Mouse (Mus musculus) lung, embryonic 15.5 days (tissue): ENCODE measurements around the gene Ccdc167. TPM values are rescaled to one million over a fixed set of nuclear protein-coding genes. Genes with fewer than 3 reads are reported as not detected.
A peak's percentile ranks its signal among the peaks of the same experiment; 100 is the strongest.

Experiments
- ATAC-seq: fragments of 200-750 bp; cut with Nextera tagmentation; 2 replicates; pipeline ENCODE4 v1.8.0; 2017; ENCODE audit warnings: moderate number of reproducible peaks, borderline replicate concordance; ENCODE audit not compliant: low FRiP score, low TSS enrichment; ENCODE audit errors: extremely low read depth
- H3K27ac ChIP-seq: fragments of 300-500 bp; sonication (generic); 2 replicates; pipeline ENCODE4 v1.5.1; 2015; ENCODE audit warnings: moderate library complexity, mild to moderate bottlenecking, inconsistent platforms
- H3K27me3 ChIP-seq: fragments of 300-500 bp; sonication (generic); 2 replicates; pipeline ENCODE4 v1.6.1; 2015; ENCODE audit warnings: inconsistent platforms
- H3K36me3 ChIP-seq: fragments of 300-500 bp; sonication (generic); 2 replicates; pipeline ENCODE4 v1.6.1; 2015; ENCODE audit warnings: inconsistent platforms
- H3K4me1 ChIP-seq: fragments of 300-500 bp; sonication (generic); 2 replicates; pipeline ENCODE4 v1.6.1; 2015; ENCODE audit warnings: inconsistent platforms
- H3K4me2 ChIP-seq: fragments of 300-500 bp; sonication (generic); 2 replicates; pipeline ENCODE4 v1.6.1; 2015; ENCODE audit warnings: inconsistent platforms, mild to moderate bottlenecking, moderate library complexity
- H3K4me3 ChIP-seq: fragments of 300-500 bp; sonication (generic); 2 replicates; pipeline ENCODE4 v1.5.1; 2015; ENCODE audit warnings: mild to moderate bottlenecking, inconsistent platforms
- H3K9ac ChIP-seq: fragments of 300-500 bp; sonication (generic); 2 replicates; pipeline ENCODE4 v1.6.1; 2015; ENCODE audit warnings: inconsistent platforms
- H3K9me3 ChIP-seq: fragments of 300-500 bp; sonication (generic); 2 replicates; pipeline ENCODE4 v1.6.1; 2016; ENCODE audit warnings: inconsistent platforms
- WGBS: fragments of 180-500 bp; shearing (Covaris S2); methylation state at CpG from one replicate; pipeline ENCODE4 v1.1.7; 2015; 5-methylcytosine and 5-hydroxymethylcytosine counted together
- polyA plus RNA-seq: library from polyadenylated mRNA; unstranded; fragments of >200 nt; fragmentation: Nextera tagmentation; extraction: Ambion mirVana; gene quantifications from 2 replicates; pipeline ENCODE4 v1.2.1, GENCODE M21; 2015

The Ccdc167 gene
- polyA plus RNA-seq, 1 experiment from 2014 or later: 14.6 TPM

DNA sequence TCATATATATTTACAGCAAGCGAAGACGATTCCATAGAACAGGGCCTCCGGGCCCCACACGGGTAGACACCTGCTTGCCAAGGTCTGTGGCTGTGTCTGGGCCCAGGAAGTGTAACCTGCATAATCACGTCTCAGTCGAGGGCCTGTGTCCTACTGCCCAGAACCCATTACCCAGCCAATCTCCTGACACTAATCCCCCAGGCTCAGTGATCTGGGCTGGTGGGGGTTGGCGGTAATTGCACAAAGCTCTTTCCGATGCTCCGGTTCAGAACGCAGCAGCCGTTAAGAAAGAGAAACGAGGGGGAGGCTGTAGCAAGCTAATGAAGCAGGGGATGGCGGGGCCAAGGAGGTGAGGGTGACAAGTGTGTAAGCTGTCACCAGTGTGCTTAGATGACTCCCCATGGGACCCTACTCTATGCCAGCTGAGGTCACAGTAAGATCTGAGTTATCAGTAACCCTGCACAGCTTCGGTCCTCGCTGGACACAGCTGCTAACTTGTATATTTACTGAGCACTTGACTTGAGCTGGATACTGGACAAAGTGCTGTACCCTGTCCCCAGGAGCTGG, 19.7 kb upstream of the Ccdc167 start:
- Histone ChIP-seq H3K4me3 (no peak overlapping the region), H3K9me3 (no peaks in the 10 kb centered on the region), H3K36me3 (no peaks in the 10 kb centered on the region), H3K27ac (no peak overlapping the region), H3K27me3 (no peaks in the 10 kb centered on the region), H3K4me1 (peaks cover 15% of the 10 kb centered on the region), H3K4me2 (no peak overlapping the region), H3K9ac (no peak overlapping the region)
- ATAC-seq: no peak
- 39% methylated on average over 15 of the region's 15 CpGs for WGBS

DNA sequence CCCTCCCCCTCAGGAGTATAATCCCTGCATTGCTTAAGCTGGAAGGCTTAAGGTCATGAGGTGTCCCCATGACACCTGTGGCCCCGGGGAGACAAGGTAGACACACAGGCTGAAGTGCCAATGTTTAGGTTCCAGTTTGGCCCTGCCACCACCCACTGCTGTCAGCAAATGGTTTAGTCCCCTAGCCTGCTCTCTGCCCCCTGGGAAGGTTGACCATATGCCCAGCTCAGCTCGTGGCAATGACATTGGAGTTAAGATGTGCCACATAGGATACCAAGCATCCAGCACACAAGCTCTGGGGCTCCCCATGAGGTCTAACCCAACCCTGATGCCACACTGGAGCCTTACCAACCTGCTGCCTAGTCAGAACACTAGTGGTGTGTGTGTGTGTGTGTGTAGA, 15.7 kb upstream of the Ccdc167 start:
- Histone ChIP-seq H3K36me3 (no peaks in the 10 kb centered on the region), H3K9ac (no peak overlapping the region), H3K9me3 (no peaks in the 10 kb centered on the region), H3K4me2 (no peak overlapping the region), H3K4me1 (peaks cover 10% of the 10 kb centered on the region), H3K27me3 (no peaks in the 10 kb centered on the region), H3K4me3 (no peak overlapping the region), H3K27ac (no peak overlapping the region)
- WGBS: 61% methylated on average over 2 of the region's 2 CpGs
- no peak for ATAC-seq

DNA sequence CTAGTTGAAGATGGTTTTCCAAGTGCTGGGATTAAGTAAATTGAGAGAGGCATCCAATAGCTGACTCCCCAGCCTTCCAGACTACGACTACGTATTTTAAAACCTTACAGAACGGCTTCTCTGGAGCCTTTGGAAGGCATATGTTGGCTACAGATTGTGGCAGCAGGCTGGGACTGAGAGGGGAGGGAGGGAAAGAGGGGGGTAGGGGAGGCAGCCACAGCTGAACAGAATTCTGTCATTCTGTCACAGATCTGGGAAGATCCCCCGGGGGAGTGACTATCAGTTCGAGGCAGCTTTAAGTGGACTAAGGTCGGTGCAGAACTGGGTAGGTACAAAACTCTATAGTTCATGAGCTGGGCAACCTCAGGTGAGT, 15.1 kb upstream of the Ccdc167 start:
- Histone ChIP-seq H3K27me3 (no peaks in the 10 kb centered on the region), H3K9ac (no peak overlapping the region), H3K4me3 (no peak overlapping the region), H3K9me3 (no peaks in the 10 kb centered on the region), H3K4me2 (no peak overlapping the region), H3K27ac (no peak overlapping the region), H3K36me3 (no peaks in the 10 kb centered on the region), H3K4me1 (peaks cover 9% of the 10 kb centered on the region)
- no peak for ATAC-seq
- WGBS: 60% methylated on average over 6 of the region's 6 CpGs

DNA sequence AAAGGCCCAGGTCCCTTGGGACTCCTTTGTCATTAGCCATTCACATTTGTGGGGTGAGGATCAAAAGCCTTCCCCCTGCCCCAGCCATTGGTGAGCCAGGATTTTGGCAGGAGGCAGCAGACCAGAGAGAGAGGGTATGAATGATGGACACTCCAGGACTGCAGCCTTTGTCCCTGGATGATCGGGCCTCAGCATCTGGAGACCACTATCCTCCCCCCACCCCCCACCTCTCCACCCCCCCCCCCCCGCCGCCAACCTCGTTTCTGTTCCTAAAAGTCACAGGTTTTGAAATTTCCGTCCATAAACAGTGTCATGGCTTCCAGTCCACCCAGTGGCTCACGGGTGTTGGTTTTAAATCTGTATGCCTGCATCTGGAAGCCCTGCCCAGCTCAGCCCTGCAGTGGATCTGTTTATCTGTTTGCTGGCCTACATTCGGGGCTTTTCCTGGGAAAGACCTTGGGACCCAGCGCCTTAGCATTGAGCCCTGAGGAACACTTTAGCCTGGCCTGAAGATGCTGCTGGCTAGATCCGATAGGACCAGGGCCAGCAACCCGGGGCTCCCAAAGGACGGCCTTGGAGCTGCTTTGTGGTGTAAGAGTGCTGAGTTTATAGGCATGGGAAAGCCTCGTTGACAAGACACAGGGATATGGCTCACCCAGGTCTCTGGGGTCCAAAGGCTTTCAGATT, 14.6 kb upstream of the Ccdc167 start:
- Histone ChIP-seq H3K36me3 (no peaks in the 10 kb centered on the region), H3K4me2 (no peak overlapping the region), H3K27me3 (no peaks in the 10 kb centered on the region), H3K9me3 (no peaks in the 10 kb centered on the region), H3K4me1 (peaks cover 9% of the 10 kb centered on the region), H3K4me3 (no peak overlapping the region), H3K27ac (no peak overlapping the region), H3K9ac (no peak overlapping the region)
- 61% methylated on average over 12 of the region's 12 CpGs for WGBS
- ATAC-seq: no peak

DNA sequence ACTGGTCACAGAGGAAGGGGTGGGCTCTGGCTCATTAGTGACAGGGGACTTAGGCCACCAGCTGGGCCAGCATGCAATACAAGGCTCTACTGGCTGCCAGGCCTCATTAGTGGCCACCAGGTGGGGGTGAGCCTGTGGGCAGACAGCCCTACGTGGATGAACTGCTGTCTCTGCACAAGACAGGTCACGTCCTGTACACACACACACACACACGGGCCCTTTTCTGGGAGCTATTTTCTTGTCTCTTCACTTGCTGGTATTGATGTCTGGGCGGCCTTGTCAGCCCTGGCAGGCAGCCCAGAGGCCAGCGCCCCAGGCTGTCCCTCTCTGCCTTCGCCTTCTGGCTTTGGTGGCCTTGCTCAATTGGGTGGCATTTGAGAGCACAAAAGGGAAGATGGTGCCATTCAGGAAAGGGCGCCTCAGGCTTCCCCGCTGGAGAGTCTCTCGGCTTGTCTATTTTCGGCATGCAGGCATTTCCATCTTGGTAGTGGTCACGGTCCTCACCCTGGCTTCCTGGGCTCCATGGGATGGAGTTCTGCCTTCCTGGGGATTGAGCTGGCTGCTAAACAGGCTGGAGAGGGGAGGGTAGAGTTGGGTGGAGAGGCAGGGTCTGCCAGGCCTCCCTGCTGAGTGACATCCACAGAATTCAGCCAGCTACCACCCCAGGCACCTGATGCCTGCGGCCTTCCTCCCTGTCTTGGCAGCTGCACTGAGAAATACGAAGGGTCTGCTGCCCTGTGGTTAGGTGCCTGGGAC, 13.8 kb upstream of the Ccdc167 start:
- H3K36me3 ChIP-seq: no peaks in the 10 kb centered on the region
- 47% methylated on average over 13 of the region's 13 CpGs for whole genome bisulfite sequencing
- 0 out of 2 replicates have a peak overlapping the region, but pooled peaks have one; percentile 3 for H3K27ac ChIP-seq
- H3K4me2 ChIP-seq: no peak overlapping the region
- H3K9me3 ChIP-seq: no peaks in the 10 kb centered on the region
- no peak overlapping the region for H3K4me3 ChIP-seq
- H3K27me3 ChIP-seq: no peaks in the 10 kb centered on the region
- no peak for ATAC-seq
- H3K4me1 ChIP-seq: peaks cover 9% of the 10 kb centered on the region
- H3K9ac ChIP-seq: no peak overlapping the region

DNA sequence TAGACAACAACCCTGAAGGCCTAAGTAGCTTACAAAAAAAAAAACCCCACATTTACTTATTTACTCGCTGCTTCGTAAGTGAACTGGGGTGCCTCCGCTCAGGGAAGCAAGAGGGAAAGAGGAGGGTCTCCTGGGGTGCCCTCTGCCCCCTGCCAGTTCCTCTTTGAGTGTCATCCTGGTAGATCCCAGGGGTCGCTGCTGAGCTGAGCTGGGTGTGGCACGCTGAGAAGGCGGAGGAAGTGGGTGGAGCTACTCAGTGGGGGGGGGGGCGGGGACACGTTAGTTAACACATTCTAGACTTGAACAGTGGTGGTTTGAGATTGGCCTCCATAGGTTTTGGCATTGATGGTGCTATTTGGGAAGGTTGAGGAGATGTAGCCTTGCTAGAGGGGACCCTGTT, 11.2 kb upstream of the Ccdc167 start:
- 53% methylated on average over 8 of the region's 8 CpGs for WGBS
- Histone ChIP-seq H3K9ac (no peak overlapping the region), H3K27me3 (no peaks in the 10 kb centered on the region), H3K9me3 (no peaks in the 10 kb centered on the region), H3K4me2 (no peak overlapping the region), H3K27ac (no peak overlapping the region), H3K4me1 (peaks cover 9% of the 10 kb centered on the region), H3K36me3 (no peaks in the 10 kb centered on the region), H3K4me3 (no peak overlapping the region)
- ATAC-seq: no peak

DNA sequence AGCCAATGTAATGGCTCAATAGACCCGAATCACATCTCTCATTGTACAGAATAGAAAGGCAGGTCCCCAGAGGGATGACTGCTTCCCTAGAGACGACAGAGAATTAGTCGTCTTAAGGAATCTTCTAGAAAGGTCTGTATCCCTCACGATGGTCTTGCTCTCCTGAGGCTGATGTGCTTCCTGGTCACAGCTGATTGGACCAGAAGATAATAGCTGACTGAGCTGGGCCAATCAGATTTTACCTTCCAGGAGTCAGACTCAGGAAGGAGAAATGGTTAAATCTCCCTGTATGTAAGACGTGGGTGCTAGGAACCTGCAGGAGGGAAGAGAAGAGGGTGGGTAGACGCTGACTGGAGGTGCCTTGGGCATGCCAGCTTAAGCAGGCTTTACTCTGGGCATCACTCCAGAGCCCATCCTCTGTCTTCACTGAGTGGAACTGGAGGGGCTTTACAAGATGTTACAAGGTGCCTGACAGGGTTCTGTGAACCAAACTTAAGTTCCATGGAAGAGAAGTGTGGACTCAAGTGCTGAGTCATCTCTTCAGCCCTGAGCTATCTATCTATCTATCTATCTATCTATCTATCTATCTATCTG, 8.3 kb upstream of the Ccdc167 start:
- Histone ChIP-seq H3K4me1 (peaks cover 5% of the 10 kb centered on the region; the same call in 1 of the 2 replicates), H3K36me3 (no peaks in the 10 kb centered on the region), H3K9me3 (no peaks in the 10 kb centered on the region), H3K4me2 (no peak overlapping the region), H3K27me3 (no peaks in the 10 kb centered on the region), H3K9ac (no peak overlapping the region), H3K27ac (no peak overlapping the region), H3K4me3 (no peak overlapping the region)
- 56% methylated on average over 6 of the region's 6 CpGs for WGBS
- no peak for ATAC-seq

DNA sequence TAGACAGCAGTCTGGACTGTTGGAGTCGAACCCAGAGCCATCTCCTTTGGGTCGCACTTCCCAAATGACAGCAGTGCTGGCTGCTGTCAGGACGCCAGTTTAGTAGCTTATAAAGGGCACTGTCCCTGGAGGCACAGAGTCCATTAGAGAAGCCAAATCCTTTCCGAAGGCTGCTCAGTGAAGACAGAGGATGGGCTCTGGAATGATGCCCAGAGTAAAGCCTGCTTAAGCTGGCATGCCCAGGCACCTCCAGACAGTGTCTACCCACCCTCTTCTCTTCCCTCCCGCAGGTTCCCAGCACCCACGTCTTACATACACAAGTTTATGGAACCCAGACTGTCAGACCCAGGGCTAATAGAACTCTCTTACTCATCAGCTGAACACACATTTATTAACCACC, 7.8 kb upstream of the Ccdc167 start:
- H3K27ac ChIP-seq: no peak overlapping the region
- no peak overlapping the region for H3K4me3 ChIP-seq

DNA sequence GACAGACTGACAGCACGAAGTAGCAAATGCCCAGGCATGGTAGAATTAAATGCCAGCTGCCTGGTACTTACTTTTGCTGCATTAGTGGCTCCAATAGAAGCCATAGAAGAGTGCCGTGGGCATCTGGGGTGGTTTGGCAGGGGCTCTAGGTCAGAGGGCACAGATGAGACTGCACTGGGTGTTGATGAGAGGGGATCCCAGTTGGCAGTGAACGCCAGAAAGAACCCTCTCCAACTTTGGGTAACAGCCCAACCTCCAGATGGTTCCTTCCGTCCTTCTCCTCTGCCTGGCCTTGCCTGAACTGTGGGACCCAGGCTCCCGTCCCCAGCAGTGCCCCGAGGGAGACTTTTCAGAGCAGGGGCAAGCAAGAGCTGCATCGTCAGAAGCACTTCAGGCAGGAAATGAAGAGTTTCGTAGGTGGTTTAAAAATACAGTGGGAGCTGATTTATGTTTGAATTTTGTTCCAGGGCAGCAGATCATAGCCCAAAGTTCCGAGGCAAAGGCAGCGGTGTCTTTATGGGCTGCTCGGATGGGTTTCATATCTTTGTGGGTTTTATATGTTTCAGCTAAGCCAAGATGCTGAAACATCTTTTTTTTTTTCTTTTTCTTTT, 4.0 kb upstream of the Ccdc167 start:
- no peaks in the 10 kb centered on the region for H3K27me3 ChIP-seq
- H3K4me3 ChIP-seq: no peak overlapping the region
- no peak overlapping the region for H3K27ac ChIP-seq
- H3K4me1 ChIP-seq: peaks cover 17% of the 10 kb centered on the region
- ATAC-seq: no peak
- H3K9me3 ChIP-seq: no peaks in the 10 kb centered on the region
- no peak overlapping the region for H3K4me2 ChIP-seq
- 45% methylated on average over 11 of the region's 11 CpGs for WGBS
- H3K36me3 ChIP-seq: no peaks in the 10 kb centered on the region
- H3K9ac ChIP-seq: no peak overlapping the region

More for the DNA sequence above, 7.8 kb upstream of the Ccdc167 start:
- no peak for ATAC-seq
- Histone ChIP-seq H3K4me2 (no peak overlapping the region), H3K9ac (no peak overlapping the region), H3K36me3 (no peaks in the 10 kb centered on the region), H3K4me1 (0 out of 2 replicates have a peak, but pooled peaks cover 5% of the 10 kb centered on the region), H3K9me3 (no peaks in the 10 kb centered on the region), H3K27me3 (no peaks in the 10 kb centered on the region)
- 72% methylated on average over 6 of the region's 6 CpGs for WGBS

DNA sequence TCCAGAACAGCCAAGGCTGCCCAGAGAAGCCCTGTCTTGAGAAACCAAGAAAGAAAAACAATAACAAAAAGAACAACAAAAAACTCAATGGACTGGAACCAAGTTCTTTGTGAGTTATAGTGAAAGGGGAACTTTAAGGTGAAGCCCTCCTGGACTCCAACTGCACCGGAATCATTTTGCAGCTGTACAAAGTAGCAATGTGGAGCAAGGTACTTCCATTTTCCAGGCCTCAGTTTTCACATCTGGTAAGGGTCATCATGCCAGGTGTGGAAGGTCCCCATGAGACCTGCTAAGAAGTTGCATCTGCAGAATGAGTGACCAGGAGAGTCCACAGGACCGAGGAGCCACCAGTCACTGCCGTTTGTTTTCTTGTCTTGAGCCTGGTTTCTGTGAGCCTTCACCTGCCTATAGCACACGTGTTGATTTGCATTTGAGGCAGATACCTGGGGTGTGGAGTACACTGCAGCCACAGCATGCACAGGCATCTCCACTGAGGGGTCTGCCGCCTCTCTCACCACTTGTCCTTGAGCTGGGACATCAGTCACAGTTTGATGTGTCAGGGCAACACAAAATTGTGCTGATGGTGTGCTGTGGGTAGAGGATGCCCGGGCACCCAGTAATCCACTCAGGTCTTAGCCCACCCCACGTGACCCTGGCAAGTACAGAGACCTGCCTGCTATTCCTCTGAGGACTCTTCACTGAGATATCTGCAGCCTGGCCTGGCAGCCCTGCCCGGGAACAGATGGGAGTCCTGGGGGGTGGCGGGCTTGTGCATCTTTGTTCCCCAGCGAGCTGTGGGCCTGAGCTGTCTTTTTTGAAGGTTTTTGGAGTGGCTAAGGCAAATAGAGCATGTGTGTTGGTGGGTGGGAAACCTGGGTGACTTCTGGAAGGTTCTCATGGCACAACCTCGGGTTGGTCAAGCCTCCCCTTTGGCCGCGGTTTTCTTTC, 3.1 kb upstream of the Ccdc167 start:
- Histone ChIP-seq H3K9ac (no peak overlapping the region), H3K27ac (no peak overlapping the region), H3K4me1 (peaks cover 19% of the 10 kb centered on the region), H3K4me2 (no peak overlapping the region), H3K9me3 (no peaks in the 10 kb centered on the region), H3K27me3 (no peaks in the 10 kb centered on the region), H3K36me3 (no peaks in the 10 kb centered on the region), H3K4me3 (no peak overlapping the region)
- 72% methylated on average over 13 of the region's 13 CpGs for WGBS
- no peak for ATAC-seq

DNA sequence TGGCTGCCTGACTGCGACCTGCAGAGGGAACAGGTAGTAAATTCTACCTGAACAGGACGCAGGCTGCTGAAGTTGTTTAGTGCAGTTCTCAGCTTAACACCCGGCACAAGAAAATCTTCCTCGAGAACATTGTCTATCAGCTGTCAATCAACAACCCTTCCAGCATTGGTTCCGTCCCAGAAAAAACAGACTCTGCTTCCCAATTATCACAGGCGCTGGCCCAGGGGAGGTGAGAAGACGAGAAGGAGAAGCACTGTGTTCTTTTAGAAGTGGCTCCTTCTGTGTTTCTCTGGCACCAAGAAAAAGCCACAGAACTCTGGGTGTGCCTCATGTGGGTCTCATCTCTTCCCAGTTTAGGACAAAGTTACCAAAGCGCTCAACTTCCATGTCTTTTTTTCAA, 1.8 kb upstream of the Ccdc167 start:
- Histone ChIP-seq H3K9me3 (no peaks in the 10 kb centered on the region), H3K27me3 (no peaks in the 10 kb centered on the region), H3K9ac (no peak overlapping the region), H3K36me3 (no peaks in the 10 kb centered on the region), H3K4me2 (no peak overlapping the region), H3K4me1 (peaks cover 19% of the 10 kb centered on the region), H3K4me3 (no peak overlapping the region), H3K27ac (no peak overlapping the region)
- ATAC-seq: no peak
- 87% methylated on average over 8 of the region's 8 CpGs for WGBS
